Mouse (Mus musculus) spleen, adult 2 months (tissue): ENCODE measurements around the gene Cxcl16. TPM values are rescaled to one million over a fixed set of nuclear protein-coding genes. Genes with fewer than 3 reads are reported as not detected.
"Not testable (repeated sequence)": the region's sequence is repeated elsewhere in the genome, so short reads cannot be mapped to it uniquely, and the experiment has no call there.

ENCODE experiments used
- DNase-seq, 2 experiments: peaks; one replicate each; pipeline versions ENCODE4 v3.0.0 to v3.0.0-alpha.2; 2012 to 2021; ENCODE audit warnings: low spot score in 2 of 2, low read depth in 1 of 2
- H3K27ac ChIP-seq: fragments of 200-500 bp; 2 replicates; pipeline ENCODE4 v1.5.1; 2012; ENCODE audit warnings: low read length, inconsistent platforms; ENCODE audit not compliant: insufficient read depth
- H3K27me3 ChIP-seq: fragments of 200-500 bp; 2 replicates; pipeline ENCODE4 v1.6.1; 2012; ENCODE audit warnings: mild to moderate bottlenecking, moderate library complexity, low read length, inconsistent platforms; ENCODE audit not compliant: control insufficient read depth, insufficient read depth
- H3K36me3 ChIP-seq: fragments of 200-500 bp; 2 replicates; pipeline ENCODE4 v1.6.1; 2012; ENCODE audit warnings: mild to moderate bottlenecking, low read length, inconsistent platforms; ENCODE audit not compliant: control insufficient read depth, insufficient read depth
- H3K4me1 ChIP-seq: fragments of 200-500 bp; 2 replicates; pipeline ENCODE4 v1.6.1; 2011; ENCODE audit warnings: inconsistent platforms; ENCODE audit not compliant: control insufficient read depth, insufficient read depth, insufficient read length
- H3K4me3 ChIP-seq: fragments of 200-500 bp; 2 replicates; pipeline ENCODE4 v1.5.1; 2011; ENCODE audit warnings: mild to moderate bottlenecking, inconsistent platforms; ENCODE audit not compliant: insufficient read depth, insufficient read length; ENCODE audit errors: extremely low read depth
- CTCF ChIP-seq: fragments of 200-500 bp; IDR thresholded peaks from 2 replicates; pipeline ENCODE4 v1.5.1; 2011; ENCODE audit warnings: mild to moderate bottlenecking, inconsistent platforms; ENCODE audit not compliant: insufficient read depth, insufficient read length, insufficient replicate concordance; ENCODE audit errors: extremely low read depth
- POLR2A ChIP-seq: fragments of 200-500 bp; IDR thresholded peaks from 2 replicates; pipeline ENCODE4 v1.6.1; 2011; ENCODE audit warnings: low read depth, low read length, inconsistent platforms
- WGBS: fragments of 180-500 bp; shearing (Covaris S2); methylation state at CpG from one replicate; pipeline ENCODE4 v1.1.7; 2018; 5-methylcytosine and 5-hydroxymethylcytosine counted together
- polyA plus RNA-seq: library from polyadenylated mRNA; depleted of rRNA; stranded (reverse); fragments of >200 nt; gene quantifications from 2 replicates; pipeline ENCODE4 v1.2.3, GENCODE M21; 2012

Gene Cxcl16
- polyA plus RNA-seq, 1 experiment, result 28.8 TPM

DNA sequence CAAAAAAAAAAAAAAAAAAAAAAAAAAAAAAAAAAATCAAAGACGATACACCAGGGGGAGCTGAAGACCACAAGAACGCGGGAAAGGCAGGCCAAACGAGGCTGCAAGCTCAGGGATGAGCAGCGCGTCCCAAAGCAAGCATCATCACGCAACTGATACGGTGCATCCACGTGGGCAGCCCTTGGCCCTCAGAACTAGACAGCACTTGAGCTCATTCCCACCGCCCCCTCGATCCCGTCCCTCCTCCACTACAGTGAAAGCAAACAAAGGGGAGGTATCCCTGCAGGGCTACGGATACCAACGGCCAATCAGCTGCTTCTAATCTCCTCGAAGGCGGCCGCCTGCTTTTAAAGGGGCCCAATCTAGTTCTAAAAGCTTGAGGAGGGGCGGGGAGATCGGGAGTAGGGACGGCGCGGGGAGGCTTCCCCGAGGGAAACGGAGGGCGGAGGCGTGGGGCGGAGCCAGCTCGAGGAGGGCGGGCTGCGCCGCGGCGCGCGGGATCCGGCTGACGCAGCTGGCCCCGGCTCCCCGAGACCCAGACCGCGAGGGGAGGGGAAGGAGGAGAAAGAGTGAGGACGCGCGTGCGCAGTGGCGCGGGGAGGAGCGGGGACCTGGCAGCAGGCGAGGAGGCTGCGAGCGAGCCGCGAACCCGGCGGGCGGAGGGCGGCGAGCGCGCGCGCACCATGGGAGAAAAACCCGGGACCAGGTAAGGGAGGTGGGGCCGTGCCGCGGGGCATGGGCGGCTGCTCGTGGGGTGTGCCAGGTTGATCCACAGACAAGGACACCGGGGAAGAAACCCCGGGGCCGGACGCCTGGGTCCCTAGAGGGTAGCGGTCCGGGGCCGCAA, 27.5 kb downstream of the Cxcl16 start, which contains the start of gene Arrb2:
Arrb2 (plus strand) TSS at position 588 of the 847 bp plus-strand sequence.
- Histone ChIP-seq H3K36me3 (peaks cover 9% of the 10 kb centered on the region), H3K27ac (peak within 1 kb of the TSS; percentile 82), H3K27me3 (no peaks in the 10 kb centered on the region), H3K4me1 (peaks cover 15% of the 10 kb centered on the region; the same call in 1 of the 2 replicates), H3K4me3 (peak within 1 kb of the TSS; percentile 77)
- under 1% methylated on average over 71 of the region's 75 CpGs for WGBS
- peak; percentile 85 to 97 for DNase-seq
- peak; percentile 81 for TF ChIP-seq POLR2A
- TF ChIP-seq CTCF, result peak; percentile 76; the same call in 1 of the 2 replicates

- TF ChIP-seq POLR2A (no peak), CTCF (no peak)
- WGBS, result 54% methylated on average over 5 of the region's 5 CpGs
- Histone ChIP-seq H3K4me3 (no peak overlapping the region), H3K36me3 (peaks cover 5% of the 10 kb centered on the region), H3K27ac (no peak overlapping the region), H3K27me3 (no peaks in the 10 kb centered on the region), H3K4me1 (peaks cover 9% of the 10 kb centered on the region; the same call in 1 of the 2 replicates)
- DNase-seq, result no peak
These were observed 28.2 kb downstream of the Cxcl16 start for GRCm38 (mm10) chr11:70431574-70431973.

DNA sequence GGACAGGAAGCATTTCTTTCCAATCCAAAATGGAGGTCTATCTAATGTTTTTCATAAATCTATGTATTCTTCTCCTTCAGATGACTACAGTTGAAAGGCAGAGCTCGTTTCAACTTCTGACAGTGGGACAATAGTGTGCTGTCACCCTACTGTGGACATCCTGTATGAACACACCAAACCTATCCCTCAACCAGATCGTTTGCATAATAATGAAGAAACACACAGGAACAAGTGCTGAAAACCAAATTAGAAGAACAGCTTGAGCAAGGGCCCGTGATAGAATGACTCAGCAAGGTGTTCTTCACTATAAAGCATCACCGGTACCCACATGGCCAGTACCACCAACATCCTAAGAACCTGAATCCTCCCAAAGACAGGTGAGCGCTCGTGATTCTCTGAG, 33.2 kb downstream of the Cxcl16 start:
- H3K4me1 ChIP-seq, H3K4me3 ChIP-seq, DNase-seq, H3K36me3 ChIP-seq, H3K27ac ChIP-seq, H3K27me3 ChIP-seq: not testable (repeated sequence)
- WGBS, result 73% methylated on average over 6 of the region's 6 CpGs

DNA sequence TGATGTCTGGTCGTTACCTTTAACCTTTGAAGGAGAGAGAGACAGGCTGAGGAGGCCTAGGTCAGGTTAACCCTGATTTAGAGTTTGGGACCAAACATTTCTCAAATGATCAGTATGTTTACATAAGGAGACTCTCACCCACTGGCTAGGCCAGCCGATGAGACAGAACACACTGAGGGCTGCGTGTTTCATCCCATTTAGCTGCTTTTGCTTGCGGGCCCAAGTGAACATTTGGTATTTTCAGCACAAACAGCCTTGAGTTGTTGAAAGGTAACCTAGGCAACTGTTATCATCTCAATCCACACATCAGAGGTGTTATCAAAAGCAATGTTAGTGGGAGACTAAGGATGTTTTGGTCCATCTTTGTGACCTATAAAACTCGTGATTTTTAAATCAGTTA, 40.3 kb downstream of the Cxcl16 start:
- TF ChIP-seq CTCF (no peak), POLR2A (no peak)
- 82% methylated on average over 5 of the region's 5 CpGs for WGBS
- H3K27ac ChIP-seq, result no peak overlapping the region

GRCm38 (mm10) chr11:70418199-70418598, 41.6 kb downstream of the Cxcl16 start:
- Histone ChIP-seq H3K36me3 (no peaks in the 10 kb centered on the region), H3K4me1 (no peaks in the 10 kb centered on the region), H3K27me3 (no peaks in the 10 kb centered on the region), H3K4me3 (no peak overlapping the region), H3K27ac (no peak overlapping the region)
- no peak for DNase-seq
- WGBS, result 59% methylated on average over 4 of the region's 4 CpGs
- TF ChIP-seq POLR2A (no peak), CTCF (no peak)

More for the DNA sequence above, 40.3 kb downstream of the Cxcl16 start:
- Histone ChIP-seq H3K36me3 (no peaks in the 10 kb centered on the region), H3K27me3 (no peaks in the 10 kb centered on the region), H3K4me3 (no peak overlapping the region), H3K4me1 (no peaks in the 10 kb centered on the region)
- DNase-seq, result no peak

DNA sequence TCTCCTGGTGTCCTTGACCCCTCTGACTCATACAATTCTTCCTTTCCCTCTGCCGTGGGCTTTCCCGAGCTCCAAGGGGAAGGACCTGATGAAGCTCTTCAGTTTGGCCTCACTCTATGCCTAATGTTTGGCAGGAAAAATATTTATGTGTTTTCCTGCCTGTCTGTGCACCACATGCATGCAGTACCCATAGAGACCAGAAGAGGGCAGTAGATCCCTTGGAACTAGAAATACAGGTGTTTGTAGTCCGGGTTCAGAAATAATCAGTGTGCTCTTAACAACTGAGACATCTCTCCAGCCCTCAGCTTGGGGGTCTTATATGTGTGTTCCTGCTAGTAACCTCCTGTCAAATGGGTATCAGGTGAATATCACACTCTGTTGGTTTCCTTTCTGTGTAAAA, 45.8 kb downstream of the Cxcl16 start:
- WGBS, result 0% methylated on average over 3 of the region's 3 CpGs
- H3K4me3 ChIP-seq, result no peak overlapping the region

GRCm38 (mm10) chr11:70412591-70412990, 47.2 kb downstream of the Cxcl16 start:
- peaks cover 3% of the 10 kb centered on the region for H3K4me1 ChIP-seq
- no peak for TF ChIP-seq POLR2A
- no peak for TF ChIP-seq CTCF
- H3K27ac ChIP-seq, result no peak overlapping the region
- no peak for DNase-seq
- no peak overlapping the region for H3K4me3 ChIP-seq
- 82% methylated on average over 5 of the region's 5 CpGs for WGBS
- H3K36me3 ChIP-seq, result no peaks in the 10 kb centered on the region
- H3K27me3 ChIP-seq, result no peaks in the 10 kb centered on the region

More for the DNA sequence above, 45.8 kb downstream of the Cxcl16 start:
- DNase-seq, result peak; percentile 49 to 67
- Histone ChIP-seq H3K27ac (no peak overlapping the region), H3K4me1 (peaks cover 3% of the 10 kb centered on the region), H3K36me3 (no peaks in the 10 kb centered on the region), H3K27me3 (no peaks in the 10 kb centered on the region)
- TF ChIP-seq POLR2A (no peak), CTCF (peak; percentile 49; the same call in 1 of the 2 replicates)
